Mouse (Mus musculus) adrenal gland, adult (tissue): ENCODE data around the gene Calm3.
"Not testable (repeated sequence)": the region's sequence is repeated elsewhere in the genome, so short reads cannot be mapped to it uniquely, and the experiment has no call there.

Source experiments
- DNase-seq, 2 experiments: peaks; one replicate each; pipeline ENCODE4 v3.0.0; 2022 to 2023; ENCODE audit warnings: low spot score in 1 of 2; ENCODE audit not compliant: inconsistent age in 2 of 2

The Calm3 gene

GRCm38 (mm10) chr7:16924037-16924834 is at the start of gene Calm3:
TSS of gene Calm3 (minus strand) at chr7:16924114.
- peak; percentile 100 for DNase-seq

GRCm38 (mm10) chr7:16971160-16971559 is 47.2 kb upstream of the Calm3 start:
- no peak for DNase-seq

- no peak for DNase-seq
These were observed 44.5 kb upstream of the Calm3 start for GRCm38 (mm10) chr7:16968414-16968813.

- DNase-seq: no peak
These were observed 37.8 kb upstream of the Calm3 start for GRCm38 (mm10) chr7:16961678-16962077.

GRCm38 (mm10) chr7:16959539-16960187 is 35.7 kb upstream of the Calm3 start, which contains the start of gene Pnmal1:
TSS of gene Pnmal1 (plus strand) at chr7:16959679.
- DNase-seq: peak; percentile 82 to 91

- no peak for DNase-seq
These were observed 32.7 kb upstream of the Calm3 start for GRCm38 (mm10) chr7:16956410-16957265.

- no peak for DNase-seq
These were observed 31.8 kb upstream of the Calm3 start for GRCm38 (mm10) chr7:16955712-16956111.

GRCm38 (mm10) chr7:16953776-16954175 is 29.9 kb upstream of the Calm3 start:
- not testable (repeated sequence) for DNase-seq

- DNase-seq: peak; percentile 85 to 95
These were observed 27.1 kb upstream of the Calm3 start for GRCm38 (mm10) chr7:16950861-16951635.

GRCm38 (mm10) chr7:16949908-16950841 is 26.3 kb upstream of the Calm3 start:
- peak; percentile 80 to 93 for DNase-seq

- no peak for DNase-seq
These were observed 25.1 kb upstream of the Calm3 start for GRCm38 (mm10) chr7:16948923-16949458.

GRCm38 (mm10) chr7:16947959-16948361 is 24.0 kb upstream of the Calm3 start:
- DNase-seq: peak; percentile 37 to 63

- no peak for DNase-seq
These were observed 23.5 kb upstream of the Calm3 start for GRCm38 (mm10) chr7:16947349-16947895.

GRCm38 (mm10) chr7:16946441-16947348 is 22.8 kb upstream of the Calm3 start:
- DNase-seq: peak in 1 of 2 experiments; percentile 35

- DNase-seq: peak in 1 of 2 experiments; percentile 35
These were observed 21.5 kb upstream of the Calm3 start for GRCm38 (mm10) chr7:16945419-16945818.

- DNase-seq: no peak
These were observed 20.9 kb upstream of the Calm3 start for GRCm38 (mm10) chr7:16944808-16945315.

- DNase-seq: peak; percentile 92 to 95
These were observed 20.3 kb upstream of the Calm3 start, which contains the start of gene Pnmal2 for GRCm38 (mm10) chr7:16944061-16944807. TSS of gene Pnmal2 (plus strand) at chr7:16944682.
